Mouse (Mus musculus) ovary, postnatal 14 days (tissue): Measurements from ENCODE around the gene Bet1.

Source experiments
- DNase-seq: peaks from one replicate; pipeline ENCODE4 v3.0.0; 2022; ENCODE audit warnings: low spot score

Gene Bet1

GRCm38 (mm10) chr6:4086663-4087454 lies at the start of gene Bet1:
TSS of gene Bet1 (minus strand) at chr6:4086972.
- DNase-seq, result peak; percentile 81

- DNase-seq, result no peak
Observed at GRCm38 (mm10) chr6:4132239-4132638, 45.5 kb upstream of the Bet1 start.

GRCm38 (mm10) chr6:4131149-4131548 lies 44.4 kb upstream of the Bet1 start:
- DNase-seq, result no peak

DNA sequence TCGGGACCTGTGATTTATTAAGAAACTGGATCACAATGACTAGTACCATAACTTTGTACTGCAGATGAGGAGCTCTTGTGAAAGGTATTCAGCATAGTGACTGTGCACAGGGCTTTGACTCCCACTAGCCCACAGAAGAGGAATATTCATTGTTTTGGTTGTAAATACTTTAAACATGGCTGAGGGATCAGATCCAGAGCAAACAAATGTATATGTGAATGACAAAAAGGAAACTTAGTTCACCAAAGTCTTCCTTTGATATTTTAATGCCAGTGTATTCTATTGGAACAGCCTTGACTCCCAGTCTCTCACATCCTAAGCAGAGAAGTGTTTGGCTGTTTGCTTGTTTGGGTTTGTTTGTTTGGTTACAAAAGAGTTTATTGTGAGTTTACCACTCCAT lies 31.8 kb upstream of the Bet1 start:
- DNase-seq, result no peak

DNA sequence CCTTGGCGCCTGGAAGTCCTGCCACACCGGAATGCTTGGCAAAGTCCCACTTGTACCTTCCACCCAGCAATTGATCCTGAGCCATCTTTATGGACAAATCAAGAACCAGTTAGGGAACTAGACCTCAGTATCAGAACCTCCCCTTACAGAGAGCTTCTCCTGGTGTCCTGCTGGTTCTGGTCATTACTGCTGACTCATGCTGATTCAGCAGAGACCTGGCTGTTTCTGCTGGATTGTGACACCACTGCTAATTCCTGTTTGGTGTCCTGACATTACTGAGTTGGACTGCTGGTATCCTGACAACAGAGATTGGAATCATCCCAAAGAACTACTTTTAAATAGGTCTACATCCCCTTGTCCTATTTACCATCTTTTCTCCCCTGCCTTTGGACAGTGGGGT lies 3.7 kb upstream of the Bet1 start:
- DNase-seq, result no peak

DNA sequence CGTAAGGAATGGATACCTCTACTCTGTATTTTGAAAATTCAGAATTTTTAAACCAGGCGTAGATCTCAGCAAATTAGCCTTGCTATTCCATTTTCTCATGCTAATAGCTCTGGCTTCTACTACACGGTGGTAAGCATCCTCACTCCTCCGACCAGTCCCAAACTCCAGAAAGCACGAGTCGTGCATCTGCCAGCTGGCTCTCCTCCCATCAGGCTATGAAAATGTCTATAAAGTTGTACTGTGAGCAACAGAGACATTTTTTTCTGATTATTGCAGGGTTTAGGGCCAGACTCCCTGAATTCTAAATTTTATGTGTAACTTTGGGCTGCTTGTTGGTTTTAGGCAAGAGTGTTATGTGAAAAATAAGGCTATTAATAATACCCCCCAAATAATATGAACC lies 14.5 kb downstream of the Bet1 start:
- no peak for DNase-seq

DNA sequence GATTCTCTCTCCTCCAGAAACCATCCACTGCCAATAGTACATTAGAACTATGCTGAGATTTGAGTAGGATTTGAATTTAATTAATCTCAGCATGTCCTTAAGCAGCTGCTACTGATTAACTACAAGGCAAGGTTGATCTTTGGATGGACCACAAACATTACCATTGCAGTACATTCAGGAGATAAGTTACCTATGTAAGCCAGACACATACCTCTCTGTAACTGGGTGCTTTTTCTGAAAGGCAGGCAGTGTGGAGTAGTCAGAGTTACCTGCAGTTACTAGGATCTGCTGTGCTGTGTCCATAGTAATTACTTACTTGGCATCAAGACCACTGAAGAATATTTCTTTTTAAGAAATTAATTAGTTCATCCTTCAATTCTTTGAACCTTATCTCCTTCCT lies 17.1 kb downstream of the Bet1 start:
- DNase-seq, result no peak

DNA sequence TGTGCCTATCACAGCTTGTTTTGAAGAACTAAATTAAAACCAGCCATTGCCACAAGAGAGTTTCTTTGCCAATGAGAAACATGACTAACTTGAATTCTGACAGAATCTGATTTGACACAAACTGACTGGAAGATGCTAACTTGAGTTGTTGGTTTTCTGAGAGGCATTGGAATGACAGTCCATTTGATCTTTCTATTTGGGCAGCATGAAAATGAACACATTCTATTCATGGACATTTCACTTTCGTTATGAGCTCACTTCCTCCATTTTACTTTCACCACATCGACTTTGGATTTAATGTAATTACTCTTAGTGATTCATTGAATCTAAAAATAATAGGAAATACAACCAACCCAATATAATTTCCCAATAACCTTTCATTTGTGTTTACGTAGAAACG lies 32.4 kb downstream of the Bet1 start:
- DNase-seq, result no peak

GRCm38 (mm10) chr6:4052843-4053242 lies 33.9 kb downstream of the Bet1 start:
- DNase-seq, result no peak

DNA sequence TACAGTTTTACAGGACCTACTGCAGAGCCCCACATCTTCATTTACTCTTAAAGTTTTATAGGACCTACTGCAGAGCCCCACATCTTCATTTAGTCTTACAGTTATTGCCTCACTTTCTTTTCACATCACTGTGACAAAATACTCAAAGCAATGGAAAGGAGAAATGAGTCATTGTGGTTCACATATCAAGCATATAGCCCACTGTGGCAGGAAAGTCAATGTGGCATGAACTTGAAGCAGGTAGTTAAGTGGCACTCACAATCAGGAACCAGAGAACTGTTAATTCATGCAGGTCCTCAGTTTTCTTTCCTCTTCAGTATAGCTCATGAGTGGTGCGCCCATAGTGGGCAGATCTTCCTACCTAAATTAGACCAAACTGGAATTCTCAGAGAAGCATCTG lies 39.6 kb downstream of the Bet1 start:
- DNase-seq, result no peak

GRCm38 (mm10) chr6:4041821-4042220 lies 45.0 kb downstream of the Bet1 start:
- no peak for DNase-seq

DNA sequence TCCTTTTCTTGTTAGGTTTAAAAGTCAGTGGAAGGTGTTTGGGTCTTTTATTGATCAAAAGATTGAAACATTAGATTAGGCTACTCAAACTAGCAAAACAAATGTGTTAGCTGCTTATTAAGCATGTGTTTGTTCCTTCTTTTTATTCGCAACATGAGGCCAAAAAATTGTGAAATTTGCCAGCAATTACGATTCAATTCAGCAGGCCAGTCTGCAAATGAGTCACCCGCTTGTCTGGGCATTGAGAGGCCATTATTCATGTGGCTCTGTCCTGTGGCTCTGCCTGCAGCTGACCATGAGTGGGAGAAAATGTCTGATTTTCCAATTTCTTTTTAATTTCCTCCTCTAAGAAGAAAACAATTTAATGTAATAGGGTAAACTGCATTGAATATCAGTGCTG lies 55.8 kb downstream of the Bet1 start:
- DNase-seq, result no peak
